Mouse (Mus musculus): ENCODE results near the gene Tmem210. TPM values are rescaled to one million over a fixed set of nuclear protein-coding genes. Genes with fewer than 3 reads are reported as not detected.
A peak's percentile ranks its signal among the peaks of the same experiment; 100 is the strongest.
"Not testable (repeated sequence)": the region's sequence is repeated elsewhere in the genome, so short reads cannot be mapped to it uniquely, and the experiment has no call there.

Tmem210 gene
- total and polyA plus RNA-seq, 3 experiments, result not detected

DNA sequence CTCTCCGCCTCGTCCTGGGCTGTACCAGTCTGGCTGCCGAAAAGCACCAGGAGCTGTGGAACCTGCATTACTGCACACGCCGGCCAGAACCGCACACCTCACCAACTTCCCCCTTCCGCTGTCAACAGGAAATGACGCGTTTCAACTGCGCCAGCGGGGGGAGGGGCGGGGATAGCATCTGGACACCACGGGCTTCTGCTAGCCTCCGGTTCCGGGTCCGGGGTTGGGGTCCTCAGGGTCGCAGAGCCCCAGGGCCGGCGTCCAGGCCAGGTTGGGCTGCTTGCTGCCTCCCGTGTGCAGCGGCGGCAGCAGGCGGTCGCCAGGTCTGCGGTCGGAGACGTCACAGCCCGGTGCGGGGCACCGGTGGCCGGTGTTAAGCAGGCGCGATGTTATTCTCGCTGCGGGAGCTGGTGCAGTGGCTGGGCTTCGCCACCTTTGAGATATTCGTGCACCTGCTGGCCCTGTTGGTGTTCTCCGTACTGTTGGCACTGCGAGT is 32.6 kb upstream of the Tmem210 start, which contains the start of gene Tmem203 (continued):
- 0 out of 2 replicates have a peak, but pooled peaks have one; percentile 18 for TF ChIP-seq NRF1 (IDR thresholded peaks at IDR 0.05; ENCODE audit: insufficient read depth, low read depth, low read length, poor library complexity, severe bottlenecking)

DNA sequence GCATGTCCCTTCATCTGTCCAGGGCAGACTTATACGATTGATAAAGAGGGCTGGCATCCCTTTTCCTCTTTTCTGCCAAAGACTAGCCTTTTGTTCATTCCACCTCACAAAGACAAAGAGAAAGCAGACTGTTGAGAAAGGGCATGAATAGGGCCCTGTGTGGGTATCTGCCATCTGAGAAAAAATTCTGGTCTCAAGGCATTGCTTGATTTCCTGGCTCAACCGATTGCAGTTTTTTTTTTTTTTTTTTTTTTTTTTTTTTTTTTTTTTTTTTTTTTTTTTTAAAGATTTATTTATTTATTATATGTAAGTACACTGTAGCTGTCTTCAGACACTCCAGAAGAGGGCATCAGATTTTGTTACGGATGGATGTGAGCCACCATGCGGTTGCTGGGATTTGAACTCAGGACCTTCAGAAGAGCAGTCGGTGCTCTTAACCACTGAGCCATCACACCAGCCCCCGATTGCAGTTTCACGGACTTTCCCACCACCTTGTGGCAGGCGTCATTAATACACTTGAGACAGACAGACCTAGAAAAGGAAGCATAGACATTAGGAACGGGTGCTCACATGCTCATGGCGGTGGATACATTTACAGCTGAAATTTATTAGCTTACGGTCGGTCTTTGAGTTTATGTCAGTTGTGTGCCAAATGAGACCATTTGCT is 31.4 kb upstream of the Tmem210 start:
- TF ChIP-seq RAD21 (IDR thresholded peaks at IDR 0.05; ENCODE audit: low read depth, low read length) (peak; percentile 81), SIN3A (IDR thresholded peaks at IDR 0.05; ENCODE audit: low read length) (peak; percentile 91), MXI1 (IDR thresholded peaks at IDR 0.05; ENCODE audit: low read depth, low read length) (peak; percentile 76), ZNF384 (IDR thresholded peaks at IDR 0.05; ENCODE audit: low read depth, low read length) (0 out of 2 replicates have a peak, but pooled peaks have one; percentile 54), HCFC1 (IDR thresholded peaks at IDR 0.05; ENCODE audit: low read depth, low read length) (peak; percentile 56; the same call in 1 of the 2 replicates), SMC3 (IDR thresholded peaks at IDR 0.05; ENCODE audit: low read depth, low read length) (peak; percentile 76), NRF1 (IDR thresholded peaks at IDR 0.05; ENCODE audit: insufficient read depth, low read depth, low read length, poor library complexity, severe bottlenecking) (0 out of 2 replicates have a peak, but pooled peaks have one; percentile 9), TBP (IDR thresholded peaks at IDR 0.05; ENCODE audit: low read depth, low read length) (0 out of 2 replicates have a peak, but pooled peaks have one; percentile 22), MYC (IDR thresholded peaks at IDR 0.05; ENCODE audit: low read depth, low read length) (peak; percentile 92), ELF1 (IDR thresholded peaks at IDR 0.05; ENCODE audit: low read depth, low read length) (peak; percentile 47; the same call in 1 of the 2 replicates), ZC3H11A (IDR thresholded peaks at IDR 0.05; ENCODE audit: low read depth, low read length) (peak; percentile 78), CTCF (IDR thresholded peaks at IDR 0.05 in 2 of 3, conservative IDR thresholded peaks at IDR 0.05 in 1 of 3; ENCODE audit: control insufficient read depth in 1 of 3, insufficient read depth in 1 of 3, low read depth in 2 of 3, low read length in 3 of 3, poor library complexity in 1 of 3, severe bottlenecking in 1 of 3) (peak; percentile 38 to 72 (median 59))
- peak; percentile 90 for DNase-seq (ENCODE audit: low read depth, low spot score)
- H3K27ac ChIP-seq (ENCODE audit: control insufficient read depth, low read depth, low read length); H3K36me3 ChIP-seq (ENCODE audit: control insufficient read depth in 1 of 2, insufficient read depth in 2 of 2, low read length in 2 of 2); H3K27me3 ChIP-seq (ENCODE audit: control insufficient read depth in 1 of 2, insufficient read depth in 2 of 2, low read length in 2 of 2); H3K9me3 ChIP-seq (replicated peaks; ENCODE audit: insufficient read depth, low read length): not testable (repeated sequence)
- Histone ChIP-seq H3K4me1 (ENCODE audit: control insufficient read depth in 1 of 2, insufficient read depth in 2 of 2, low read length in 2 of 2) (peaks cover 2 to 14% of the 10 kb centered on the region in 2 experiments; a peak in 1 of 4 replicates), H3K9ac (ENCODE audit: control insufficient read depth, low read depth, low read length, poor library complexity, severe bottlenecking) (peak overlapping the region; percentile 96), H3K4me3 (ENCODE audit: control insufficient read depth in 1 of 2, insufficient read depth in 1 of 2, low read depth in 2 of 2, low read length in 2 of 2) (peak overlapping the region; percentile 87 to 97), H3K79me2 (ENCODE audit: control insufficient read depth, insufficient read depth, low read length, poor library complexity) (peaks cover 20% of the 10 kb centered on the region)

DNA sequence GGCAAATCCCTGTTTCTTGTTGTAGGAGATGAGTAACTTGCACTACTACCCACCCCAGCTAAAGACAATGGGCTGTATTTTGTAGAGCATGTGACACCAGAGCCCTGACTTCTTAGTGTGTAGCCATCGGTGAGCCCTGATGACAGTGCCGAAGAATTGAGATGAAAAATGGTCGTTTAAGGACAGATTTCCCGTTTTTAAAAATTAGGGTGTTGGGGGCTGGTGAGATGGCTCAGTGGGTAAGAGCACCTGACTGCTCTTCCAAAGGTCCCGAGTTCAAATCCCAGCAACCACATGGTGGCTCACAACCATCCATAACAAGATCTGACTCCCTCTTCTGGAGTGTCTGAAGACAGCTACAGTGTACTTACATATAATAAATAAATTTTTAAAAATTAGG is 30.7 kb upstream of the Tmem210 start:
- peaks cover 2 to 14% of the 10 kb centered on the region in 2 experiments; a peak in 1 of 4 replicates for H3K4me1 ChIP-seq (ENCODE audit: control insufficient read depth in 1 of 2, insufficient read depth in 2 of 2, low read length in 2 of 2)
- H3K27me3 ChIP-seq (ENCODE audit: control insufficient read depth in 1 of 2, insufficient read depth in 2 of 2, low read length in 2 of 2); DNase-seq (ENCODE audit: low read depth, low spot score); H3K36me3 ChIP-seq (ENCODE audit: control insufficient read depth in 1 of 2, insufficient read depth in 2 of 2, low read length in 2 of 2); H3K9me3 ChIP-seq (replicated peaks; ENCODE audit: insufficient read depth, low read length); H3K27ac ChIP-seq (ENCODE audit: control insufficient read depth, low read depth, low read length): not testable (repeated sequence)
- H3K79me2 ChIP-seq (ENCODE audit: control insufficient read depth, insufficient read depth, low read length, poor library complexity), result peaks cover 20% of the 10 kb centered on the region
- TF ChIP-seq TBP (IDR thresholded peaks at IDR 0.05; ENCODE audit: low read depth, low read length), result peak; percentile 74
- H3K4me3 ChIP-seq (ENCODE audit: control insufficient read depth in 1 of 2, insufficient read depth in 1 of 2, low read depth in 2 of 2, low read length in 2 of 2), result peak overlapping the region; percentile 31 to 32; a peak in 3 of 4 replicates
- peak overlapping the region; percentile 54 for H3K9ac ChIP-seq (ENCODE audit: control insufficient read depth, low read depth, low read length, poor library complexity, severe bottlenecking)

Measured in MEL (cell line).